ENCODE assay signal across 8 mouse cellular contexts in the genomic region with DNA sequence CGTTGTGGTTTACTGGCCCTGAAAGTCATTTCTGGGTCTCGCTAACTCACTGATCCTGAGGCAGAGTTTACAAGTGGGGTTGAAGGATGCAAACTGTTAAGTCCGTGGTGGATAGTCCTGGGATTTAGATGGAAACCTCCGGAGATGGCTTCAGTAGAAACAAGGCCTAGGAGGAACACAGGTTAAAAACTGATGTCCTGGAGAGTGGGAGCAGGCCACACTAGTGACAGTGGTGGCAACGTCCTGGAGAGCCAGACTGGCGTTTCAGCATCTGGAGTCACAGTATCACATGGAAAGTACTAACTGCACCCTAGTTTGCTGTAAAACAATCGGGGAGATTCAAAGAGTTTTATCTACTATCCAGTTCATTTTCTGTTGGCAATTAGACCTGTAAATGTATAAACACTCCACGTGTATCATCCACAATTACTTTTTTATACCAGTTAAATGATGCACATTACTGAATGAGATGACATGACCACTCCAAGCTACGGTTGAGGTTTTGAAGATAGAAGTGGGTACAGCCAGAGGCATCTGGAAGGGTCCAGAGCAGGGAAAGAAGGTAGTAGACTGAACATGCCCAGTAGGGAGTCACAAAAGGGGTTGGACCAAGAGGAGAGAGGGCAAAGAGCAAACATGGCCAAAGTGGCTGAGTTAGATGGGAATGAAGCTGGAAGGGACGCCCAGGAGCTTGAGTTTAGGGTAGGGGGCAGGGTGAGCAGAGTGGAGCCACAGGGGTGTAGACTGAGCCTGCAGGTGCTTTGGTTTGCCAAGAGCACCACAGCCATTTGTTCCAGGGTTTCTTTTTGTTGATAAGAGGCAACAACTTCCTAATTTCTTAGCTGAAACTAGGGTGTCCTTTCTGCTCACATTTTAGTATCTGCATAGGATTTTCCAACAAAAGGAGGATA. TPM values are rescaled to one million over a fixed set of nuclear protein-coding genes. Genes with fewer than 3 reads are reported as not detected.
A peak's percentile ranks its signal among the peaks of the same experiment; 100 is the strongest.
DNase-seq lines count a peak whose midpoint lies in the region; ATAC-seq and TF ChIP-seq lines count a peak whose summit lies in the region.
"Had no signal": no experiment of that assay in that cellular context is flagged by ENCODE, and none has a peak within 500 bp of the region (broad histone marks: within the 10 kb centered on the region; RNA-seq: fewer than 3 reads in every experiment).

No protein-coding gene starts in this region.

- 0 out of 2 replicates have a peak overlapping the region, but pooled peaks have one; percentile 39 for H3K27ac ChIP-seq in kidney, adult 2 months (ENCODE audit: insufficient read depth, low read depth, low read length)
- peak overlapping the region; percentile 51; the same call in 1 of the 2 replicates for H3K27ac ChIP-seq in ES-Bruce4 (ENCODE audit: insufficient read depth, low read length)

- no peak for TF ChIP-seq CTCF in kidney, adult 2 months (conservative IDR thresholded peaks at IDR 0.05; ENCODE audit: insufficient read depth, insufficient read length, low read depth, low read length)
- no peak for TF ChIP-seq CTCF in ES-Bruce4 (IDR thresholded peaks at IDR 0.05; ENCODE audit: low read depth, low read length)

- no peak for TF ChIP-seq EP300 in ES-Bruce4 (IDR thresholded peaks at IDR 0.05; ENCODE audit: insufficient read depth, low read depth, low read length)

- no peaks in the 10 kb centered on the region for H3K9me3 ChIP-seq in ES-Bruce4 (replicated peaks; ENCODE audit: control insufficient read depth, insufficient read depth, low read length, poor library complexity, severe bottlenecking)

- peak; percentile 66 for DNase-seq in kidney, adult 2 months
- DNase-seq in kidney, postnatal 4 days, result no peak
- DNase-seq in adipocyte (ENCODE audit: low spot score), result peak; percentile 41
- peak; percentile 54 for DNase-seq in kidney, postnatal 14 days
- DNase-seq in left cerebral cortex, adult 8-10 months (ENCODE audit: low spot score in 2 of 2), result no peak
- DNase-seq: cerebellum, postnatal 14 days had no signal

- H3K27me3 ChIP-seq in kidney, adult 2 months (replicated peaks; ENCODE audit: control insufficient read depth, insufficient read depth, low read length), result no peaks in the 10 kb centered on the region
- no peaks in the 10 kb centered on the region for H3K27me3 ChIP-seq in ES-Bruce4 (ENCODE audit: control insufficient read depth, insufficient read depth, low read length, poor library complexity, severe bottlenecking)

- H3K4me1 ChIP-seq in kidney, adult 2 months (ENCODE audit: control insufficient read depth, insufficient read depth, low read length), result peaks cover 20% of the 10 kb centered on the region; the same call in 1 of the 2 replicates
- H3K4me1 ChIP-seq in ES-Bruce4 (ENCODE audit: control insufficient read depth, insufficient read depth, low read length), result peaks cover 2% of the 10 kb centered on the region

- peaks cover 22% of the 10 kb centered on the region for H3K36me3 ChIP-seq in kidney, adult 2 months (ENCODE audit: control insufficient read depth, insufficient read depth, low read length)
- H3K36me3 ChIP-seq in ES-Bruce4 (ENCODE audit: control insufficient read depth, insufficient read depth, low read length, poor library complexity, severe bottlenecking), result peaks cover 39% of the 10 kb centered on the region

- no peak for ATAC-seq in erythroid progenitor cell, adult 5-6 weeks (replicated peaks; ENCODE audit: low FRiP score, poor library complexity, severe bottlenecking)

- WGBS in kidney, adult 2 months, result 45% methylated on average over 10 of the region's 10 CpGs

- H3K9ac ChIP-seq in ES-Bruce4 (ENCODE audit: low read depth, poor library complexity, severe bottlenecking), result no peak overlapping the region

- no peak overlapping the region for H3K4me3 ChIP-seq in kidney, adult 2 months (ENCODE audit: insufficient read depth, low read depth, low read length)
- H3K4me3 ChIP-seq in ES-Bruce4 (ENCODE audit: low read depth, low read length), result no peak overlapping the region

- TF ChIP-seq POLR2A in kidney, adult 2 months (IDR thresholded peaks at IDR 0.05; ENCODE audit: low read depth, low read length), result no peak
- TF ChIP-seq POLR2A in ES-Bruce4 (IDR thresholded peaks at IDR 0.05; ENCODE audit: insufficient read depth, low read length), result no peak

RNA-seq across cellular contexts. Expression of a gene that starts 1.8 kb away (rescaled TPM):
- 865 and 950 TPM in 2 replicates for polyA plus RNA-seq in kidney, adult 2 months (2012; rRNA removed)
- polyA plus RNA-seq in ES-Bruce4 (2011; ENCODE audit: insufficient read depth, insufficient read length, low read depth, missing spikeins), result 41.3 and 53.0 TPM in 2 replicates
- 34.2 and 61.2 TPM in 2 replicates for total RNA-seq in erythroid progenitor cell, adult 5-6 weeks (2015; ENCODE audit: low replicate concordance)
- 10.6 and 14.1 TPM in 2 replicates for total RNA-seq in erythroid progenitor cell, adult 5-6 weeks (2017; ENCODE audit: low replicate concordance)
- 10 to 100 TPM; 57.9 to 68.0 (median 62.2) TPM for total RNA-seq in left cerebral cortex, adult 8-10 months (2022)

RNA-seq across cellular contexts. Expression of a gene that starts 10.4 kb away (rescaled TPM):
- polyA plus RNA-seq in kidney, adult 2 months (2012; rRNA removed), result 22.8 and 25.0 TPM in 2 replicates
- polyA plus RNA-seq in ES-Bruce4 (2011; ENCODE audit: insufficient read depth, insufficient read length, low read depth, missing spikeins), result 1.9 and 2.4 TPM in 2 replicates
- total RNA-seq in erythroid progenitor cell, adult 5-6 weeks (2015; ENCODE audit: low replicate concordance), result not detected in 2 replicates
- 0.91 and 1.5 TPM in 2 replicates for total RNA-seq in erythroid progenitor cell, adult 5-6 weeks (2017; ENCODE audit: low replicate concordance)
- 1 to 10 TPM; 1.4 to 3.4 (median 3.0) TPM for total RNA-seq in left cerebral cortex, adult 8-10 months (2022)

RNA-seq across cellular contexts. Expression of a gene that starts 14.9 kb away (rescaled TPM):
- 172 and 214 TPM in 2 replicates for polyA plus RNA-seq in kidney, adult 2 months (2012; rRNA removed)
- 633 and 662 TPM in 2 replicates for polyA plus RNA-seq in ES-Bruce4 (2011; ENCODE audit: insufficient read depth, insufficient read length, low read depth, missing spikeins)
- total RNA-seq in erythroid progenitor cell, adult 5-6 weeks (2015; ENCODE audit: low replicate concordance), result 215 and 258 TPM in 2 replicates
- total RNA-seq in erythroid progenitor cell, adult 5-6 weeks (2017; ENCODE audit: low replicate concordance), result 202 and 252 TPM in 2 replicates
- total RNA-seq in left cerebral cortex, adult 8-10 months (2022), result 100 to 1,000 TPM; 433 to 466 (median 453) TPM

RNA-seq across cellular contexts. Expression of a gene that starts 34.5 kb away (rescaled TPM):
- 2.9 and 5.9 TPM in 2 replicates for polyA plus RNA-seq in kidney, adult 2 months (2012; rRNA removed)
- polyA plus RNA-seq in ES-Bruce4 (2011; ENCODE audit: insufficient read depth, insufficient read length, low read depth, missing spikeins), result 24.6 and 28.0 TPM in 2 replicates
- total RNA-seq in erythroid progenitor cell, adult 5-6 weeks (2015; ENCODE audit: low replicate concordance), result 4.3 and 8.8 TPM in 2 replicates
- total RNA-seq in erythroid progenitor cell, adult 5-6 weeks (2017; ENCODE audit: low replicate concordance), result 5.4 and 19.4 TPM in 2 replicates
- total RNA-seq in left cerebral cortex, adult 8-10 months (2022), result 1 to 10 TPM; 2.0 to 4.9 (median 4.1) TPM

RNA-seq across cellular contexts. Expression of a gene that starts 40.4 kb away (rescaled TPM):
- polyA plus RNA-seq in kidney, adult 2 months (2012; rRNA removed), result 1.1 and 1.6 TPM in 2 replicates
- not detected in 2 replicates for polyA plus RNA-seq in ES-Bruce4 (2011; ENCODE audit: insufficient read depth, insufficient read length, low read depth, missing spikeins)
- not detected in 2 replicates for total RNA-seq in erythroid progenitor cell, adult 5-6 weeks (2015; ENCODE audit: low replicate concordance)
- total RNA-seq in erythroid progenitor cell, adult 5-6 weeks (2017; ENCODE audit: low replicate concordance), result not detected in 2 replicates
- total RNA-seq in left cerebral cortex, adult 8-10 months (2022), result not detected

Comparison
In these comparisons a context has a peak if more than half of its experiments do, and no peak if none do; other contexts are left out.
1. DNase-seq: peak in kidney, adult 2 months (single experiment), adipocyte (single experiment) and kidney, postnatal 14 days (single experiment); none in kidney, postnatal 4 days (0 of 2) and left cerebral cortex, adult 8-10 months (0 of 2).